Mouse (Mus musculus) G1E (cell line): ENCODE results near the gene Recql5. TPM values are rescaled to one million over a fixed set of nuclear protein-coding genes. Genes with fewer than 3 reads are reported as not detected.

Experiments
- ATAC-seq: 2 replicates; pipeline ENCODE4 v1.8.0; 2016; ENCODE audit warnings: mild to moderate bottlenecking; ENCODE audit not compliant: insufficient number of reproducible peaks, poor library complexity, low FRiP score, severe bottlenecking; ENCODE audit errors: extremely low read depth
- DNase-seq: peaks from one replicate; pipeline ENCODE4 v3.0.0; 2012; ENCODE audit warnings: low spot score
- H3K27me3 ChIP-seq: 2 replicates; pipeline ENCODE4 v1.6.1; 2012; ENCODE audit warnings: mild to moderate bottlenecking, low read length, inconsistent platforms; ENCODE audit not compliant: insufficient read depth
- H3K36me3 ChIP-seq: replicated peaks from 2 replicates; pipeline ENCODE3; 2012; ENCODE audit warnings: mild to moderate bottlenecking, inconsistent platforms
- H3K4me1 ChIP-seq: 2 replicates; pipeline ENCODE4 v1.6.1; 2012; ENCODE audit warnings: low read depth, low read length, inconsistent platforms, mixed read lengths; ENCODE audit not compliant: insufficient read depth
- H3K4me3 ChIP-seq: 2 replicates; pipeline ENCODE4 v1.5.1; 2012; ENCODE audit warnings: low read depth, mild to moderate bottlenecking, inconsistent platforms, low read length, moderate library complexity, mixed read lengths
- H3K9me3 ChIP-seq: replicated peaks from 2 replicates; pipeline ENCODE4 v1.6.1; 2012; ENCODE audit warnings: inconsistent platforms
- CTCF ChIP-seq: IDR thresholded peaks from 2 replicates; pipeline ENCODE4 v1.5.1; 2012; ENCODE audit warnings: low read depth, low read length, inconsistent platforms, mixed read lengths
- GATA1 ChIP-seq: IDR thresholded peaks from 2 replicates; pipeline ENCODE4 v1.6.1; 2012; ENCODE audit warnings: borderline replicate concordance, low read length, inconsistent platforms, mixed read lengths
- GATA2 ChIP-seq: IDR thresholded peaks from 2 replicates; pipeline ENCODE4 v1.6.1; 2012; ENCODE audit warnings: low read depth, low read length, inconsistent platforms, borderline replicate concordance
- POLR2AphosphoS5 ChIP-seq: IDR thresholded peaks from 2 replicates; pipeline ENCODE4 v1.6.1; 2012; ENCODE audit warnings: low read depth, low read length, inconsistent platforms; ENCODE audit not compliant: insufficient replicate concordance
- TAL1 ChIP-seq: conservative IDR thresholded peaks from 2 replicates; pipeline ENCODE4 v1.6.1; 2012; ENCODE audit warnings: low read depth, low read length, inconsistent platforms, mixed read lengths
- polyA plus RNA-seq: library from polyadenylated mRNA; stranded (reverse); fragments of >175 nt; gene quantifications from 2 replicates; pipeline ENCODE4 v1.2.3, GENCODE M21; 2012
- total RNA-seq, 2 experiments: library from RNA; stranded (forward) in 1 of 2; stranded (reverse) in 1 of 2; fragments of 200-1000 nt in 1 of 2; fragments of >200 nt in 1 of 2; fragmentation: Nextera tagmentation in 1 of 2; gene quantifications; 2 replicates each; pipeline ENCODE4 v1.2.3; 2014 to 2017

Recql5 gene
- total and polyA plus RNA-seq, 3 experiments = 16.0 to 24.9 (median 17.4) TPM

- Histone ChIP-seq H3K27me3 (no peaks in the 10 kb centered on the region), H3K9me3 (no peaks in the 10 kb centered on the region), H3K4me3 (no peak overlapping the region), H3K4me1 (no peaks in the 10 kb centered on the region), H3K36me3 (peaks cover 100% of the 10 kb centered on the region)
- DNase-seq (no peak), ATAC-seq (no peak)
- no peak for TF ChIP-seq CTCF
- no peak for TF ChIP-seq GATA1
- TF ChIP-seq POLR2AphosphoS5 = no peak
- no peak for TF ChIP-seq GATA2
- no peak for TF ChIP-seq TAL1
Measured at GRCm38 (mm10) chr11:115945247-115945646, 12.0 kb upstream of the Recql5 start.

- peaks cover 98% of the 10 kb centered on the region for H3K36me3 ChIP-seq
- DNase-seq (no peak), ATAC-seq (no peak)
- no peak for TF ChIP-seq GATA1
- TF ChIP-seq POLR2AphosphoS5 = no peak
- no peak for TF ChIP-seq GATA2
- no peak for TF ChIP-seq CTCF
- no peak for TF ChIP-seq TAL1
- no peak overlapping the region for H3K4me3 ChIP-seq
- peaks cover 3% of the 10 kb centered on the region; the same call in 1 of the 2 replicates for H3K4me1 ChIP-seq
- H3K27me3 ChIP-seq = no peaks in the 10 kb centered on the region
- H3K9me3 ChIP-seq = no peaks in the 10 kb centered on the region
Measured at GRCm38 (mm10) chr11:115941980-115942379, 8.7 kb upstream of the Recql5 start.

- TF ChIP-seq GATA1 = no peak
- no peak for TF ChIP-seq GATA2
- no peak for TF ChIP-seq TAL1
- TF ChIP-seq POLR2AphosphoS5 = no peak
- TF ChIP-seq CTCF = peak; percentile 46; the same call in 1 of the 2 replicates
- DNase-seq (peak; percentile 26), ATAC-seq (no peak; the same call in 1 of the 2 replicates)
- Histone ChIP-seq H3K4me3 (no peak overlapping the region), H3K4me1 (peaks cover 15% of the 10 kb centered on the region), H3K27me3 (no peaks in the 10 kb centered on the region), H3K9me3 (no peaks in the 10 kb centered on the region), H3K36me3 (peaks cover 97% of the 10 kb centered on the region)
Measured at GRCm38 (mm10) chr11:115939690-115940329, 6.5 kb upstream of the Recql5 start.

- DNase-seq = no peak
- TF ChIP-seq CTCF = no peak
- TF ChIP-seq POLR2AphosphoS5 = no peak
- TF ChIP-seq TAL1 = no peak
- TF ChIP-seq GATA1 = no peak
- TF ChIP-seq GATA2 = no peak
- Histone ChIP-seq H3K27me3 (no peaks in the 10 kb centered on the region), H3K4me3 (peak overlapping the region; percentile 88), H3K36me3 (peaks cover 66% of the 10 kb centered on the region), H3K9me3 (no peaks in the 10 kb centered on the region), H3K4me1 (peaks cover 37% of the 10 kb centered on the region)
- no peak for ATAC-seq
Measured at GRCm38 (mm10) chr11:115933747-115934110, 452 bp upstream of the Recql5 start.

GRCm38 (mm10) chr11:115931235-115931634 is 2.0 kb downstream of the Recql5 start:
- ATAC-seq (no peak), DNase-seq (no peak)
- no peak for TF ChIP-seq GATA2
- no peak for TF ChIP-seq POLR2AphosphoS5
- TF ChIP-seq TAL1 = no peak
- TF ChIP-seq CTCF = no peak
- TF ChIP-seq GATA1 = no peak
- Histone ChIP-seq H3K4me1 (peaks cover 39% of the 10 kb centered on the region), H3K4me3 (no peak overlapping the region), H3K36me3 (peaks cover 64% of the 10 kb centered on the region), H3K9me3 (no peaks in the 10 kb centered on the region), H3K27me3 (no peaks in the 10 kb centered on the region)

GRCm38 (mm10) chr11:115929818-115930217 is 3.5 kb downstream of the Recql5 start:
- H3K36me3 ChIP-seq = peaks cover 60% of the 10 kb centered on the region
- H3K4me3 ChIP-seq = no peak overlapping the region
- ATAC-seq = no peak
- no peak for TF ChIP-seq CTCF
- no peak for TF ChIP-seq GATA2
- TF ChIP-seq POLR2AphosphoS5 = no peak
- TF ChIP-seq TAL1 = no peak
- TF ChIP-seq GATA1 = no peak
- H3K4me1 ChIP-seq = peaks cover 27% of the 10 kb centered on the region
- no peaks in the 10 kb centered on the region for H3K9me3 ChIP-seq
- no peaks in the 10 kb centered on the region for H3K27me3 ChIP-seq
- DNase-seq = no peak

GRCm38 (mm10) chr11:115929031-115929430 is 4.2 kb downstream of the Recql5 start:
- ATAC-seq (no peak), DNase-seq (no peak)
- H3K27me3 ChIP-seq = no peaks in the 10 kb centered on the region
- H3K4me3 ChIP-seq = no peak overlapping the region
- no peaks in the 10 kb centered on the region for H3K9me3 ChIP-seq
- TF ChIP-seq TAL1 = no peak
- no peak for TF ChIP-seq GATA2
- TF ChIP-seq GATA1 = no peak
- TF ChIP-seq CTCF = no peak
- no peak for TF ChIP-seq POLR2AphosphoS5
- H3K36me3 ChIP-seq = peaks cover 64% of the 10 kb centered on the region
- H3K4me1 ChIP-seq = peaks cover 20% of the 10 kb centered on the region
